Mouse (Mus musculus) layer of hippocampus, postnatal 36 days (tissue): Measurements from ENCODE around the gene Olfr1024. TPM values are rescaled to one million over a fixed set of nuclear protein-coding genes. Genes with fewer than 3 reads are reported as not detected.

Experiments
- DNase-seq, 2 experiments: peaks; one replicate each; pipeline ENCODE4 v3.0.0; 2022
- total RNA-seq, 2 experiments: library from RNA; stranded (reverse); gene quantifications; 2 replicates each; pipeline ENCODE4 v1.2.3; 2021

The Olfr1024 gene
- total RNA-seq, result not detected

DNA sequence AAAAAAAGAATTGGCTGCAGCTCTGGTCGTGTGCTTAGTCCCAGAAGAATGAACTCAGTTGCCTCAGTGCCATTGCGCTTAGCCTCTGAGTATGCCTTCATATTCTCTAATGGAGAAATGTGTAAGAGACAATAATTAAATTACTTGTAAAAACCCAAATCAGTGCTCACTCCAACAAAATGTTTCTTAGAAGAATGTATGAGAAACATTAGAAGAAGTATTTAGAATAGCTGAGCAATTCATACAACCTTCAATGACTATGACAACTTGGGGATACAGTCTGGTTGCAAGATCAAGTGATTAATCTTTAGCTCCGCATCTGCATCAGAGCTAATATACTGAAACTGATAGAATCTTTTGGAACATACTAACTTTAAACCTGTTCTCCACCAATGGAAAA, at the start of gene Olfr1024:
Olfr1024 (minus strand) TSS at position 101 of the 400 bp plus-strand sequence.
- no peak for DNase-seq

DNA sequence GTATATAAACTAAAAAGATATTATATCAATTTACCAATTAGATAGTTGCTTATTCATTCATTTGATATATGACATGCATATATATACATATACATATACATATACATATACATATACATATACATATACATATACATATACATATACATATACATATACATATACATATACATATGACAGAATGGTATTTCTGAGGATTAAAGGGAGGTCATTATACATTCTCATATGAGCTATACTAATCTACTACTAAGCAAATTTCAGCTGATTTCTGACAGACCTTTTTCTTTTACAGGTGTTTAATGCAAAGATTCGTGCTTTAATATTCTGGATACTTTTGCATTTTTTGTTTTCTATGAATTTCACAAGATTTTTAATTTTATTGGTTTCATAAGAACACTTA, 45.3 kb upstream of the Olfr1024 start, which contains the start of gene Olfr1028:
Olfr1028 (plus strand) TSS at position 301 of the 400 bp plus-strand sequence.
- DNase-seq, result no peak

DNA sequence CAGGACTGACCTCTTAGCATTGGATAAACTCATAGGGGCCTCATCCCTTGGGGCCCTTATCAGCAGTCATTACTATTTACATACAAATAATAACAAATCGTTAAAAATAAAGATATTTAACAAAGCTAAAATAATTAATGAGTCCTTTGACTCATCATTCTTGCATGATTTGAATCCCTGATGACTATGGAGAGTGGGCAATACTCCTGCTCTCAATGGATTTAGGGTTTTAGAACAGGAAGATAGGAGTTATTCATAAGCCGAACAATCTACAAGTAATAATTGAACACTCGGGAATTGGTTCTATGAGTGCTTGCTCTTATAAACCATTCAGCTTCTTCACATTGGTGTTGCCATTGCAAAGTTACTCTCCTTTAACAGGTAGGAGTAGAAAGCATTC, 16.4 kb upstream of the Olfr1024 start, which contains the start of gene Olfr1026:
Olfr1026 (plus strand) TSS at position 301 of the 400 bp plus-strand sequence.
- no peak for DNase-seq

DNA sequence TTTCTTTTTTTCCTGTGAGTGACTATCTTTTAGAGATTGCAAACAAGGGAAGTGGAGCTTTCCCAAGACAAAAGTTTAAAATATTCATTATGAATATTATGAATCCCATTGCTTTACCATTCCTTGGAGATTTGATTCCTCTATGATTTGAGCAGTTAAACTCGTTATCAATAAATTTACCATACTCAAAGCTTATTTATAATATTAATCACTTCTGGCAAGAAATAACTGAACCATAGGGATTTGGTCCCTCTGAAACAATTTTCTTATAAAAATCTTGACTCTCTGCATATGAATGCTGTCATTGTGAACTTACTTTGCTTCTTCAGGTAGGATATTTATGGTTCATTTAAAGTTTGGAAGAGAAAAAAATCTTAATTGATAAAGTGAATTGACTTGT, 10.0 kb upstream of the Olfr1024 start, which contains the start of gene Olfr1025-ps1:
Olfr1025-ps1 (plus strand) TSS at position 301 of the 400 bp plus-strand sequence.
- no peak for DNase-seq

DNA sequence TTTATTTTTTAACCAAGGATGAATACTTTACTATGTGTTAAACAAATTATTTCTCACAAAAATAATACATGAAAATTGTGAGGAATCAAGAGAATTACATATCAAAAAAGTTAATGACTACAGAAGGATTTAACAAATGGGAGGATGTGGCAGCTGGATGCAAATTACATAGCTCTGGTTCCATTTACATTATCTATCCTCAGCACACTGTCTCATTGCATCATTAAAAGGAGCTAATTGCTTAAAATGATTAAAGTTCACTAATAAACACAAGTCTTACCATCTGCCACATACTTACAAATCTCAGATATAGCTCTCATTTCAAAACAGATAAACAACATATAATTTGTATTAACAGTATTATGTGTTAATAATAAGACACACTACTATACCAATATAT, 8.3 kb upstream of the Olfr1024 start:
- no peak for DNase-seq

DNA sequence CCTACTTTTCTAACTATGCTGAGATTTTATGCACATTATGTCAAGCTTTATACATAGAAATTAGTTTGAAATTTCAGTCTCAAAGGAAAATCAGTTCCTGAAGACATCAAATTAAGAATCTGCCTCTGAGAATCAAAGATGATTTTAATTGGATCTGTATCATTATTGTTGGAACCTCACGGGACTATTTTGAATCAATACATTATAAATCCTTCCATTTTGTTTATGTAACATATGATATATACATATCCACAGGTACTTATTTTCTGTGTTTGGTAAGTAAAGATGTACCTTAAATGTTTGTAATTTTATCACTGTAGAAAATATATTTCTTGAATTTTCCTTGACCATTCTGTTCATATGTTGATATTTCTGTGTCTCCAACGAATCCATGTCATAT, 19.5 kb downstream of the Olfr1024 start, which contains the start of gene Olfr1023:
Olfr1023 (plus strand) TSS at position 301 of the 400 bp plus-strand sequence.
- no peak for DNase-seq

DNA sequence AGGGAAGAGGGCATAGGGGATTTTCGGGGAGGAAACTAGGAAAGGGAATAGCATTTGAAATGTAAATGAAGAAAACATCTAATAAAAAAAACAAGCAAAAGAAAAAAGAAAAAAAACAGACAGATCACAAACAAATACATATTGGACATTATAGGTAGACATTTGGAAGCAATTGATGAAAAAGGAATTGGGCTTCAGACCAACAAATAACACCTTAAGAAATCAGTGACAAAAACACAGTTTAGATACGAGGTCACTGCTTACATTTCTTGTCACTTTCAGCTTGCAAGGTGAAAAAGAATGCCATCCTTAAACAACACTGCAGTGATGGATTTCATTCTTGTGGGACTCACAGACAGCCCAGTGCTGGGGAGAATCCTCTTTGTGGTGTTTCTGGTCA, 36.6 kb downstream of the Olfr1024 start, which contains the start of gene Olfr1022:
Olfr1022 (plus strand) TSS at position 301 of the 400 bp plus-strand sequence.
- DNase-seq, result no peak

Other genes with a start within 250 kb of the Olfr1024 start
- not detected for gene Olfr154, start 240.6 kb downstream of the Olfr1024 start, total RNA-seq
- gene Olfr1006, start 226.3 kb downstream of the Olfr1024 start, total RNA-seq, result not detected
- not detected for gene Olfr1008, start 215.6 kb downstream of the Olfr1024 start, total RNA-seq
- gene Olfr1009, start 189.6 kb downstream of the Olfr1024 start, total RNA-seq, result not detected
- gene Olfr1012, start 142.3 kb downstream of the Olfr1024 start, total RNA-seq, result not detected
- gene Olfr1013, start 138.0 kb downstream of the Olfr1024 start, total RNA-seq, result not detected
- not detected for gene Olfr1014, start 132.3 kb downstream of the Olfr1024 start, total RNA-seq
- gene Olfr1015, start 123.0 kb downstream of the Olfr1024 start, total RNA-seq, result not detected
- gene Olfr1016, start 102.5 kb downstream of the Olfr1024 start, total RNA-seq, result not detected
- gene Olfr1018, start 86.6 kb downstream of the Olfr1024 start, total RNA-seq, result not detected
- gene Olfr1019, start 59.6 kb downstream of the Olfr1024 start, total RNA-seq, result not detected
- gene Olfr1020, start 58.0 kb downstream of the Olfr1024 start, total RNA-seq, result not detected
- not detected for gene Olfr1022, start 36.5 kb downstream of the Olfr1024 start, total RNA-seq
- not detected for gene Olfr1023, start 19.4 kb downstream of the Olfr1024 start, total RNA-seq
- gene Olfr1025-ps1, start 10.1 kb upstream of the Olfr1024 start, total RNA-seq, result not detected
- gene Olfr1026, start 16.5 kb upstream of the Olfr1024 start, total RNA-seq, result not detected
- gene Olfr1028, start 45.4 kb upstream of the Olfr1024 start, total RNA-seq, result not detected
- gene Olfr1029, start 68.8 kb upstream of the Olfr1024 start, total RNA-seq, result not detected
- not detected for gene Olfr1030, start 74.2 kb upstream of the Olfr1024 start, total RNA-seq
- gene Olfr1031, start 85.3 kb upstream of the Olfr1024 start, total RNA-seq, result not detected
- gene Olfr1032, start 100.5 kb upstream of the Olfr1024 start, total RNA-seq, result not detected
- not detected for gene Olfr1033, start 115.6 kb upstream of the Olfr1024 start, total RNA-seq
- gene Olfr1034, start 140.8 kb upstream of the Olfr1024 start, total RNA-seq, result not detected
- not detected for gene Olfr1036, start 168.9 kb upstream of the Olfr1024 start, total RNA-seq
- gene Olfr1037, start 182.3 kb upstream of the Olfr1024 start, total RNA-seq, result not detected
- gene Olfr1039, start 230.9 kb upstream of the Olfr1024 start, total RNA-seq, result not detected
- not detected for gene Olfr1040, start 241.7 kb upstream of the Olfr1024 start, total RNA-seq